Mouse (Mus musculus): ENCODE results near the gene Phospho1.

The Phospho1 gene

DNA sequence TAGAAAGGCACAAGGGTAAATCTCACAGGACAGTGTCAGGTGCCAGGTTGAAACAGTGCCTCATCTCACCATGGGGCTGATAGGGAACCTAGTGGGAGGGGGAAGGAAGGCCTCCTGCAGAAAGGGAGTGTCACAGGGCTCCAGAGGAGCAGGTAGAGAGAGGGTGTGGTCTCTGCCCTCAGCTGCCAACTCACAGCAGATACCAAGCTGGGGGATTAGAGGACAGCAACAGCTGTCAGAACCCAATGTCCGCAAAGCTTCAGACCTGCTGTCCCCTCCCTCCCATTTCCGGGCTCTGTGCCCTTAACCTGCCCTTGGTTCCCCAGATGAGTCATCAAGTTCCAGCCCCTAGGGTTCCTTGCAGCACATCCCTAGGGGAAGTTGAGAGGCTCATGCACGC, 18.8 kb upstream of the Phospho1 start:
- ChIA-PET POLR2A (interaction anchor here in 3 of 4 experiments (0.5 to 2.3 kb wide), 29 partner anchors 9 to 229 kb away, joined by 3 to 10 read pairs (median 4); partner anchors contain the start of genes Phospho1 (in 2 of the 3), Igf2bp1 (in 1 of the 3) and Snf8 (in 1 of the 3)), CTCF (interaction anchor here in 2 of 4 experiments (0.6 to 1.6 kb wide), 8 partner anchors 19 to 451 kb away, joined by 3 to 8 read pairs (median 4); no protein-coding TSS in a partner anchor)

GRCm38 (mm10) chr11:95807884-95808283, 16.4 kb upstream of the Phospho1 start:
- CTCF ChIA-PET, result interaction anchor here in 2 of 4 experiments (0.5 to 1.2 kb wide), 2 partner anchors 20 to 677 kb away, joined by 3 to 5 read pairs; no protein-coding TSS in a partner anchor

GRCm38 (mm10) chr11:95808448-95809011, 15.8 kb upstream of the Phospho1 start:
- CTCF ChIA-PET, result interaction anchor here in 1 of 4 experiments (1.2 kb wide), 1 partner anchor 19 kb away, joined by 5 read pairs; no protein-coding TSS in a partner anchor
- POLR2A ChIA-PET, result interaction anchor here in 2 of 4 experiments (1.0 to 1.3 kb wide), 3 partner anchors 15 to 226 kb away, joined by 3 to 6 read pairs (median 4); partner anchors contain the start of genes Phospho1 (in 2 of the 2) and Snf8 (in 1 of the 2)

More at GRCm38 (mm10) chr11:95807884-95808283, 16.4 kb upstream of the Phospho1 start:
- POLR2A ChIA-PET, result interaction anchor here in 3 of 4 experiments (1.2 to 1.4 kb wide), 3 partner anchors 16 to 17 kb away, joined by 3 to 6 read pairs (median 4); partner anchors contain the start of gene Phospho1 (in 3 of the 3)

DNA sequence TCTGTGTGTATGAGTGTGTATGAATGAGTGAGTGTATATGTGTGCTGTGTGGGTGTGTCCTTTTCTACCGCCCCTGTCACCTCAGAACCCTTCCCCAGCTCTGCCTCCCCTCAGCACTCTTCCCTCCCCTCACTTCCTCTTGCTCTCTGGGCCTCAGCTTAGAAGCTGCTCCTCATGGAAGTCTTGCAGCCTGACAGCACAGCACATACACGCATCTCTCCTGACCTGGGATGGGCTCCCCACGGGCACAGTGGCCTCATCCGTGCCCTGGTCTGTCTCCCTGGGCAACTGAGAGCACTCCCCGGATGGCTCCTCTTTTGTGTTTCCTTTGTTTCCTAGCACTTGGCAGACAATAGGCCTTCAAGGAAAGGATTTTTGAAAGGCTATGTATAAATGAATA, 14.7 kb upstream of the Phospho1 start:
- ChIA-PET POLR2A (interaction anchor here in 2 of 4 experiments (1.2 to 5.2 kb wide), 3 partner anchors 13 to 171 kb away, joined by 4 to 34 read pairs (median 9); partner anchors contain the start of gene Phospho1 (in 1 of the 2)), CTCF (no interaction called here)

- ChIA-PET CTCF (interaction anchor here in 3 of 4 experiments (0.7 to 1.8 kb wide), 8 partner anchors 12 to 1350 kb away, joined by 3 to 9 read pairs (median 4); partner anchors contain the start of gene Atp5g1 (in 1 of the 3)), POLR2A (interaction anchor here (0.6 to 5.2 kb wide), 31 partner anchors 9 to 561 kb away, joined by 3 to 34 read pairs (median 4); partner anchors contain the start of genes Phospho1 (in 2 of the 4), Abi3 (in 1 of the 4), Atp5g1 (in 1 of the 4) and Kat7 (in 1 of the 4))
Observed at GRCm38 (mm10) chr11:95810828-95811227, 13.5 kb upstream of the Phospho1 start.

- CTCF ChIA-PET, result interaction anchor here in 3 of 4 experiments (0.6 to 1.8 kb wide), 3 partner anchors 16 to 191 kb away, joined by 4 to 6 read pairs (median 6); no protein-coding TSS in a partner anchor
- POLR2A ChIA-PET, result interaction anchor here in 2 of 4 experiments (0.5 to 5.2 kb wide), 10 partner anchors 9 to 502 kb away, joined by 3 to 34 read pairs (median 3); partner anchors contain the start of genes Phospho1 (in 2 of the 2) and Kat7 (in 1 of the 2)
Observed at GRCm38 (mm10) chr11:95811741-95812140, 12.6 kb upstream of the Phospho1 start.

DNA sequence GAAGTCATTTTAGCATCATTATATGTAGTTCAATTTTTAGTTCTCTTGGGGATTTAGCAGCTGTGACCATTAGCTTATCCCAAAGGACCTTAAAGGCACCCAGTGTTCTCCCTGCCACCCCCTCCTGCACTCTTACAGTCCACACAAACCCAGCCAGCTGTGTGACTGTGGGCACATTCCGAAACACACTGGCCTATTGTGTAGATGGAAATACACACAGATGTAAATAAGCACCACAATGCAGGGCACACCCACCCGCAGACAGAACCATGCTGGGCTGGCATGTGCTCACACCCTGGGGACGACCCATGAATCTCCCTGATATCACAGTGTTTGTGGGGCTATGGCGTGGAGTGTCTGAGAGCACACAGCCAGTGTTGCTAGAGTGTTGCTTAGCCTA, 12.1 kb upstream of the Phospho1 start:
- ChIA-PET POLR2A (interaction anchor here in 2 of 4 experiments (0.5 to 5.2 kb wide), 9 partner anchors 10 to 476 kb away, joined by 3 to 34 read pairs (median 3); partner anchors contain the start of gene Phospho1 (in 2 of the 2)), CTCF (interaction anchor here in 3 of 4 experiments (0.6 to 1.8 kb wide), 3 partner anchors 15 to 191 kb away, joined by 4 to 6 read pairs (median 6); no protein-coding TSS in a partner anchor)

GRCm38 (mm10) chr11:95814101-95814500, 10.2 kb upstream of the Phospho1 start:
- POLR2A ChIA-PET, result interaction anchor here in 2 of 4 experiments (1.4 to 5.2 kb wide), 3 partner anchors 9 to 10 kb away, joined by 4 to 34 read pairs (median 10); partner anchors contain the start of gene Phospho1 (in 2 of the 2)
- CTCF ChIA-PET, result no interaction called here

GRCm38 (mm10) chr11:95814857-95815256, 9.4 kb upstream of the Phospho1 start:
- CTCF ChIA-PET, result no interaction called here
- POLR2A ChIA-PET, result interaction anchor here in 2 of 4 experiments (1.0 to 2.3 kb wide), 4 partner anchors 9 to 10 kb away, joined by 3 to 10 read pairs (median 4); partner anchors contain the start of gene Phospho1 (in 2 of the 2)

- POLR2A ChIA-PET, result interaction anchor here in 2 of 4 experiments (1.0 to 2.3 kb wide), 4 partner anchors 8 to 10 kb away, joined by 3 to 10 read pairs (median 4); partner anchors contain the start of gene Phospho1 (in 2 of the 2)
- CTCF ChIA-PET, result interaction anchor here in 1 of 4 experiments (0.6 kb wide), 1 partner anchor 202 kb away, joined by 6 read pairs; no protein-coding TSS in a partner anchor
Observed at GRCm38 (mm10) chr11:95815412-95815811, 8.9 kb upstream of the Phospho1 start.

- ChIA-PET POLR2A (interaction anchor here in 1 of 4 experiments (0.6 kb wide), 1 partner anchor 9 kb away, joined by 4 read pairs; no protein-coding TSS in a partner anchor), CTCF (no interaction called here)
Observed at GRCm38 (mm10) chr11:95819138-95819537, 5.2 kb upstream of the Phospho1 start.

DNA sequence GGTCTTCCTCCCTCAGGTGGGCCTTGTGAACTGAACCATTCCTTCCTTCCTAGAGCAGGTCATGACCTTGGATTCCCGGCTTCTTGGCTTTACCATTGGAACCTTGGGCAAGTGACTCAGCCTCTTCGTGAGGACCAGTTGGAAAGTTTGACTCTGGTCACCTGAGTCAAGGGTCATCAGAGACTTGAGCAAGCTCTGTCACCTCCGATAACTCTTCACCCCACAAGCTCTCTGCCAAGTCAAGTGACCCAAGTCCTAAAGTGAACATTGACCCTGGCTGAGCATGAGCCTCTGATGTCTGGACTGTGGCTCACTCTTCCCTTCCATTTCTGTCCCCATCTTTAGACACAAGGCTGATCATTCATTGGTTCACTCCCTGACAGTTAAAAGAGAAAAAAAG, 2.8 kb upstream of the Phospho1 start:
- POLR2A ChIA-PET, result interaction anchor here in 3 of 4 experiments (0.6 to 5.9 kb wide), 4 partner anchors 10 to 306 kb away, joined by 3 to 34 read pairs (median 14); partner anchors contain the start of gene Abi3 (in 1 of the 3)

DNA sequence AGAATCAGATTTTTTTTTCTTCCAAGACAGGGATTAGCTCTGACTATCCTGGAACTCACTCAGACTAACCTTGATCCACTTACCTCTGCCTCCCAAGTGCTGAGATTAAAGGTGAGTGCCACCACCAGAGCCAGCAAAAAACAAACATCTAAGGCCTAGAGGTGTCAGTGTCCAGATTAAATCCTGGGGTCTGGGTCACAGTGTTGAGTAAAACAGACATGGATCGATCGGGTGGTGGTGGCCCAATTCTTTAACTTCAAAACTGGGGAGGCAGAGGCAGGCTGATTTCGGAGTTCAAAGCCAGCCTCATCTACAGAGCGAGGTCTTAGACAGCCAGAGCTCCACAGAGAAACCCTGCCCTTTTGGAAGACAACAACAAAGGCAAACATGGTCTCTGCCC, 1.9 kb upstream of the Phospho1 start:
- CTCF ChIA-PET, result no interaction called here
- POLR2A ChIA-PET, result interaction anchor here in 2 of 4 experiments (0.6 to 5.9 kb wide), 7 partner anchors 11 to 71 kb away, joined by 3 to 34 read pairs (median 7); no protein-coding TSS in a partner anchor

More for the DNA sequence above, 2.8 kb upstream of the Phospho1 start:
- CTCF ChIA-PET, result interaction anchor here in 1 of 4 experiments (0.5 kb wide), 1 partner anchor 218 kb away, joined by 3 read pairs; no protein-coding TSS in a partner anchor

- ChIA-PET POLR2A (interaction anchor here (0.6 to 5.9 kb wide), 19 partner anchors 8 to 333 kb away, joined by 3 to 34 read pairs (median 4); partner anchors contain the start of genes Abi3 (in 1 of the 4) and Ube2z (in 1 of the 4)), CTCF (interaction anchor here (0.6 to 0.7 kb wide), 4 partner anchors 17 to 131 kb away, joined by 3 to 8 read pairs (median 4); no protein-coding TSS in a partner anchor)
Observed at GRCm38 (mm10) chr11:95824877-95825243, 561 bp downstream of the Phospho1 start.

- CTCF ChIA-PET, result interaction anchor here in 2 of 4 experiments (0.6 to 0.9 kb wide), 2 partner anchors 28 to 1131 kb away, joined by 3 read pairs; no protein-coding TSS in a partner anchor
Observed at GRCm38 (mm10) chr11:95825625-95826024, 1.3 kb downstream of the Phospho1 start.

GRCm38 (mm10) chr11:95826317-95827167, 2.2 kb downstream of the Phospho1 start:
- ChIA-PET CTCF (interaction anchor here (0.7 to 2.9 kb wide), 24 partner anchors 9 to 246 kb away, joined by 3 to 10 read pairs (median 4); partner anchors contain the start of genes Phb (in 1 of the 4) and Snf8 (in 1 of the 4)), POLR2A (interaction anchor here in 3 of 4 experiments (0.6 to 3.1 kb wide), 9 partner anchors 16 to 124 kb away, joined by 3 to 16 read pairs (median 4); no protein-coding TSS in a partner anchor)

More at GRCm38 (mm10) chr11:95825625-95826024, 1.3 kb downstream of the Phospho1 start:
- POLR2A ChIA-PET, result interaction anchor here (0.6 to 5.9 kb wide), 11 partner anchors 11 to 334 kb away, joined by 3 to 34 read pairs (median 3); partner anchors contain the start of genes Abi3 (in 1 of the 4) and Ube2z (in 1 of the 4)

DNA sequence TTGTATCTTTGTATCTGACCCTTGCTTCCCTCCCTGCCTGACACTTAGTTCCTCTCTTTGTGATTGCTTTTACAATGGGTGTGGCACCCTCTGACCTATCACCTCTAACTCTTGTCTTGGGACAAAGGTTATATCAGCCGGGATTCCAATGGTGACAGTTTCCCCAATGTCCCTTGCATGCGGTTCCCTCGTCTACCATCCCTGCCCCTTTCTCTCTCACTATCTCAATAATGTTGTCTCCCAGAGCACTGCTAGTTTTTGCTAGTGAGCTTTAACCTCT, 2.8 kb downstream of the Phospho1 start:
- CTCF ChIA-PET, result interaction anchor here (0.6 to 2.9 kb wide), 30 partner anchors 9 to 1696 kb away, joined by 3 to 17 read pairs (median 4); partner anchors contain the start of genes Gngt2 (in 1 of the 4), Phb (in 1 of the 4) and Snf8 (in 1 of the 4)

More for the DNA sequence above, 2.8 kb downstream of the Phospho1 start:
- POLR2A ChIA-PET, result interaction anchor here in 3 of 4 experiments (0.6 to 3.1 kb wide), 16 partner anchors 19 to 248 kb away, joined by 3 to 16 read pairs (median 3); partner anchors contain the start of genes Atp5g1 (in 1 of the 3) and Snf8 (in 1 of the 3)

All from embryonic stem cell, embryonic (primary cell).